Mouse (Mus musculus): Measurements from ENCODE around the gene Vps52.

Gene Vps52

GRCm38 (mm10) chr17:33955555-33956214 lies at the start of gene Vps52, which contains the start of gene Rps18:
Vps52 (plus strand) TSS chr17:33955812.
Rps18 (minus strand) TSS chr17:33956001.
- peak; percentile 99 for DNase-seq (ENCODE audit: low spot score)

GRCm38 (mm10) chr17:33908331-33909076 lies 47.1 kb upstream of the Vps52 start:
- peak; percentile 36 for DNase-seq (ENCODE audit: low spot score)

GRCm38 (mm10) chr17:33909077-33909868 lies 46.3 kb upstream of the Vps52 start, which contains the start of gene Daxx:
Daxx (plus strand) TSS chr17:33909414.
- peak; percentile 98 for DNase-seq (ENCODE audit: low spot score)

GRCm38 (mm10) chr17:33909869-33910250 lies 45.8 kb upstream of the Vps52 start:
- no peak for DNase-seq (ENCODE audit: low spot score)

- DNase-seq (ENCODE audit: low spot score) = no peak
These were observed 45.1 kb upstream of the Vps52 start for GRCm38 (mm10) chr17:33910346-33911051.

GRCm38 (mm10) chr17:33911052-33911812 lies 44.4 kb upstream of the Vps52 start:
- no peak for DNase-seq (ENCODE audit: low spot score)

- no peak for DNase-seq (ENCODE audit: low spot score)
These were observed 43.7 kb upstream of the Vps52 start for GRCm38 (mm10) chr17:33911813-33912414.

- DNase-seq (ENCODE audit: low spot score) = no peak
These were observed 42.3 kb upstream of the Vps52 start for GRCm38 (mm10) chr17:33913264-33913663.

- DNase-seq (ENCODE audit: low spot score) = no peak
These were observed 41.7 kb upstream of the Vps52 start for GRCm38 (mm10) chr17:33913905-33914304.

GRCm38 (mm10) chr17:33914969-33915391 lies 40.6 kb upstream of the Vps52 start:
- DNase-seq (ENCODE audit: low spot score) = no peak

GRCm38 (mm10) chr17:33915671-33916250 lies 39.9 kb upstream of the Vps52 start, which contains the start of the genes Tapbp and Zbtb22:
Tapbp (plus strand) TSS chr17:33915899.
Zbtb22 (plus strand) TSS chr17:33915904.
- DNase-seq (ENCODE audit: low spot score) = peak; percentile 98

GRCm38 (mm10) chr17:33916294-33916693 lies 39.3 kb upstream of the Vps52 start:
- peak; percentile 77 for DNase-seq (ENCODE audit: low spot score)

- no peak for DNase-seq (ENCODE audit: low spot score)
These were observed 38.6 kb upstream of the Vps52 start for GRCm38 (mm10) chr17:33916847-33917655.

GRCm38 (mm10) chr17:33917656-33918292 lies 37.8 kb upstream of the Vps52 start:
- no peak for DNase-seq (ENCODE audit: low spot score)

- no peak for DNase-seq (ENCODE audit: low spot score)
These were observed 37.1 kb upstream of the Vps52 start for GRCm38 (mm10) chr17:33918293-33919203.

GRCm38 (mm10) chr17:33919351-33920281 lies 36.0 kb upstream of the Vps52 start:
- peak; percentile 39 for DNase-seq (ENCODE audit: low spot score)
